In the genomic region with DNA sequence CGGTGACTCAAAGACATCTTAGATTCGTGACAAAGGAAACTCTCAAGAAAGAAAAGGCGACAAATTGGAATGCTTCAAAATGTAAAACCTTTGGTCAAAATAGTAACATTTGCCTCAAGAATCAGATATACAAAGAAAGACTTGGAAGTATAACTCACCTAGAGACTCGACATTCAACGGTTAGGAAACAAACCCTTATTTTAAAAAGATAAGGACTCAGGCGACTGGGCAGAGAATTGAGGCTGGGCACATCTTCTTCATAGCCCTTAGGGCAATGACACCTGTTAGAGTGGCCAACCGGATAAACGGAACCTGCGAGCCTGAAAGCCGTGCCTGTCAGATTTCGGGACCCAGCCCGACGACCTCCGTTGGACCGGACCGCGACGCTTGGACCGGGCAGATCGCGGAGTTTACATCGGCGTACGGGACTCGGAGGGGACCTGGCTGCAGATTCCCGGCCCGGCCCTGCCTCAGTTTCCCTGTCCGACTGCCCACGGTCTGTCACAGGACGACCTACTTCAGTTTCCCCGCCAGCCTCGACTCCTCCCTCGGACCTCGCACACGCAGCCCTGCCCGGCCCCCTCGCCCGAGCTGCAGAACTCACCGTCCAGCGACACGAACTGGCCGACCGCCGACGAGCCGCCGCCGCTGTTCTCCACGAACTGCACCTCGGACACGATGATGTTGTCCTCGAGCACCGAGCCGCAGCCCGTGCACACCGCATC, we compare ENCODE assay signal across 8 mouse cellular contexts. TPM values are rescaled to one million over a fixed set of nuclear protein-coding genes. Genes with fewer than 3 reads are reported as not detected.
DNase-seq lines count a peak whose midpoint lies in the region; ATAC-seq and TF ChIP-seq lines count a peak whose summit lies in the region.

No protein-coding gene starts in this region.

- H3K4me2 ChIP-seq in embryonic facial prominence, embryonic 11.5 days (ENCODE audit: low read depth, low read length), result peak overlapping the region; percentile 72
- peak overlapping the region; percentile 86 for H3K4me2 ChIP-seq in intestine, embryonic 14.5 days (ENCODE audit: low read length)
- H3K4me2 ChIP-seq in midbrain, postnatal 0 days (ENCODE audit: low read depth, low read length, poor library complexity, severe bottlenecking), result peak overlapping the region; percentile 89

- DNase-seq in heart, adult 8-10 months (ENCODE audit: low spot score), result peak; percentile 24
- DNase-seq in heart, adult 18-20 months, result no peak
- peak; percentile 23 for DNase-seq in 416B (ENCODE audit: low read depth)
- no peak for DNase-seq in embryonic facial prominence, embryonic 11.5 days (ENCODE audit: low spot score)
- peak; percentile 55 for DNase-seq in intestine, embryonic 14.5 days (ENCODE audit: low spot score)
- DNase-seq in midbrain, postnatal 0 days (ENCODE audit: low spot score), result no peak
- no peak for DNase-seq in layer of hippocampus, adult 8-10 months (ENCODE audit: low spot score in 2 of 2)
- DNase-seq in T-cell, adult 2 months (ENCODE audit: low spot score), result no peak

- 0 out of 2 replicates have a peak, but pooled peaks have one; percentile 0 for ATAC-seq in embryonic facial prominence, embryonic 11.5 days (replicated peaks; ENCODE audit: insufficient number of reproducible peaks, low FRiP score, low TSS enrichment, low read depth)
- ATAC-seq in intestine, embryonic 14.5 days (replicated peaks; ENCODE audit: low FRiP score, low TSS enrichment, low read depth), result no peak; the same call in 1 of the 2 replicates
- no peak; the same call in 1 of the 2 replicates for ATAC-seq in midbrain, postnatal 0 days (ENCODE audit: low FRiP score)

- no peaks in the 10 kb centered on the region; the same call in 1 of the 2 replicates for H3K4me1 ChIP-seq in embryonic facial prominence, embryonic 11.5 days (ENCODE audit: control insufficient read depth, insufficient read depth, low read length)
- peaks cover 16% of the 10 kb centered on the region for H3K4me1 ChIP-seq in intestine, embryonic 14.5 days (replicated peaks; ENCODE audit: control insufficient read depth, insufficient read depth, low read length)
- H3K4me1 ChIP-seq in midbrain, postnatal 0 days (ENCODE audit: insufficient read depth, low read length), result 0 out of 2 replicates have a peak, but pooled peaks cover 9% of the 10 kb centered on the region

- peak overlapping the region; percentile 89 for H3K27ac ChIP-seq in embryonic facial prominence, embryonic 11.5 days (replicated peaks; ENCODE audit: low read depth, low read length)
- peak overlapping the region; percentile 95 for H3K27ac ChIP-seq in intestine, embryonic 14.5 days (ENCODE audit: low read depth)
- H3K27ac ChIP-seq in midbrain, postnatal 0 days (ENCODE audit: low read depth, low read length), result peak overlapping the region; percentile 88

- TF ChIP-seq CTCF in midbrain, postnatal 0 days (IDR thresholded peaks at IDR 0.05), result no peak

- peak overlapping the region; percentile 96 for H3K9ac ChIP-seq in embryonic facial prominence, embryonic 11.5 days (replicated peaks; ENCODE audit: low read length)
- peak overlapping the region; percentile 88 for H3K9ac ChIP-seq in intestine, embryonic 14.5 days (ENCODE audit: low read length)
- H3K9ac ChIP-seq in midbrain, postnatal 0 days (replicated peaks; ENCODE audit: low read length, poor library complexity, severe bottlenecking), result peak overlapping the region; percentile 79

- H3K9me3 ChIP-seq in embryonic facial prominence, embryonic 11.5 days (replicated peaks; ENCODE audit: control insufficient read depth, low read length), result no peaks in the 10 kb centered on the region
- no peaks in the 10 kb centered on the region for H3K9me3 ChIP-seq in intestine, embryonic 14.5 days (ENCODE audit: control insufficient read depth, low read length)
- H3K9me3 ChIP-seq in midbrain, postnatal 0 days (ENCODE audit: low read length), result no peaks in the 10 kb centered on the region

- H3K27me3 ChIP-seq in embryonic facial prominence, embryonic 11.5 days (ENCODE audit: control insufficient read depth, insufficient read depth, low read length), result no peaks in the 10 kb centered on the region
- no peaks in the 10 kb centered on the region for H3K27me3 ChIP-seq in intestine, embryonic 14.5 days (replicated peaks; ENCODE audit: control insufficient read depth, insufficient read depth, low read length)
- no peaks in the 10 kb centered on the region; the same call in 1 of the 2 replicates for H3K27me3 ChIP-seq in midbrain, postnatal 0 days (ENCODE audit: insufficient read depth, low read length)

- H3K4me3 ChIP-seq in embryonic facial prominence, embryonic 11.5 days (ENCODE audit: low read depth, low read length), result peak overlapping the region; percentile 79
- H3K4me3 ChIP-seq in intestine, embryonic 14.5 days (ENCODE audit: low read depth, low read length), result peak overlapping the region; percentile 91
- H3K4me3 ChIP-seq in midbrain, postnatal 0 days (ENCODE audit: low read depth, low read length), result peak overlapping the region; percentile 69

- WGBS in embryonic facial prominence, embryonic 11.5 days, result 1% methylated on average over 56 of the region's 56 CpGs
- WGBS in intestine, embryonic 14.5 days, result 1% methylated on average over 56 of the region's 56 CpGs
- WGBS in midbrain, postnatal 0 days, result 1% methylated on average over 49 of the region's 56 CpGs

- H3K36me3 ChIP-seq in embryonic facial prominence, embryonic 11.5 days (replicated peaks; ENCODE audit: control insufficient read depth, insufficient read depth, low read depth, low read length), result no peaks in the 10 kb centered on the region
- H3K36me3 ChIP-seq in intestine, embryonic 14.5 days (ENCODE audit: control insufficient read depth, insufficient read depth, low read length), result no peaks in the 10 kb centered on the region
- H3K36me3 ChIP-seq in midbrain, postnatal 0 days (ENCODE audit: insufficient read depth, low read length), result no peaks in the 10 kb centered on the region

RNA-seq across cellular contexts. Expression of a gene that starts 0.8 kb away (rescaled TPM):
- total RNA-seq in heart, adult 8-10 months (2022), result 10 to 100 TPM; 22.9 to 28.1 (median 24.6) TPM
- total RNA-seq in heart, adult 18-20 months (2021), result 10 to 100 TPM; 21.4 to 26.4 TPM
- 48.5 and 50.8 TPM in 2 replicates for polyA plus RNA-seq in embryonic facial prominence, embryonic 11.5 days (2014; fragmentation: Nextera tagmentation; extraction: Ambion mirVana)
- polyA plus RNA-seq in intestine, embryonic 14.5 days (2014; fragmentation: Nextera tagmentation; extraction: Ambion mirVana), result 53.8 and 55.8 TPM in 2 replicates
- total RNA-seq in midbrain, postnatal 0 days (2014; rRNA removed), result 42.1 and 51.3 TPM in 2 replicates
- polyA plus RNA-seq in midbrain, postnatal 0 days (2015; fragmentation: Nextera tagmentation; extraction: Ambion mirVana), result 34.9 and 39.0 TPM in 2 replicates
- 10 to 100 TPM; 49.3 to 59.4 (median 57.4) TPM for total RNA-seq in layer of hippocampus, adult 8-10 months (2022)

RNA-seq across cellular contexts. Expression of a gene that starts 14.6 kb away (rescaled TPM):
- total RNA-seq in heart, adult 8-10 months (2022), result 10 to 100 TPM; 30.4 to 38.2 (median 36.1) TPM
- 10 to 100 TPM; 33.1 to 37.1 TPM for total RNA-seq in heart, adult 18-20 months (2021)
- polyA plus RNA-seq in embryonic facial prominence, embryonic 11.5 days (2014; fragmentation: Nextera tagmentation; extraction: Ambion mirVana), result 9.8 and 11.6 TPM in 2 replicates
- polyA plus RNA-seq in intestine, embryonic 14.5 days (2014; fragmentation: Nextera tagmentation; extraction: Ambion mirVana), result 12.5 and 14.3 TPM in 2 replicates
- total RNA-seq in midbrain, postnatal 0 days (2014; rRNA removed), result 133 and 162 TPM in 2 replicates
- 22.4 and 25.8 TPM in 2 replicates for polyA plus RNA-seq in midbrain, postnatal 0 days (2015; fragmentation: Nextera tagmentation; extraction: Ambion mirVana)
- 100 to 1,000 TPM in 3 of 4 experiments, 10 to 100 TPM in 1; 89.5 to 110 (median 108) TPM for total RNA-seq in layer of hippocampus, adult 8-10 months (2022)

RNA-seq across cellular contexts. Expression of a gene that starts 23.4 kb away (rescaled TPM):
- 10 to 100 TPM; 21.6 to 29.6 (median 26.3) TPM for total RNA-seq in heart, adult 8-10 months (2022)
- total RNA-seq in heart, adult 18-20 months (2021), result 10 to 100 TPM; 24.3 to 27.6 TPM
- polyA plus RNA-seq in embryonic facial prominence, embryonic 11.5 days (2014; fragmentation: Nextera tagmentation; extraction: Ambion mirVana), result 19.0 and 19.7 TPM in 2 replicates
- 21.7 and 23.2 TPM in 2 replicates for polyA plus RNA-seq in intestine, embryonic 14.5 days (2014; fragmentation: Nextera tagmentation; extraction: Ambion mirVana)
- 79.0 and 81.6 TPM in 2 replicates for total RNA-seq in midbrain, postnatal 0 days (2014; rRNA removed)
- 58.4 and 61.9 TPM in 2 replicates for polyA plus RNA-seq in midbrain, postnatal 0 days (2015; fragmentation: Nextera tagmentation; extraction: Ambion mirVana)
- 10 to 100 TPM; 55.3 to 61.7 (median 58.9) TPM for total RNA-seq in layer of hippocampus, adult 8-10 months (2022)

RNA-seq across cellular contexts. Expression of a gene that starts 57.8 kb away (rescaled TPM):
- total RNA-seq in heart, adult 8-10 months (2022), result 10 to 100 TPM in 1 of 4 experiments, 1 to 10 TPM in 3; 7.0 to 11.7 (median 8.5) TPM
- total RNA-seq in heart, adult 18-20 months (2021), result 1 to 10 TPM; 8.2 to 9.2 TPM
- 75.8 and 83.4 TPM in 2 replicates for polyA plus RNA-seq in embryonic facial prominence, embryonic 11.5 days (2014; fragmentation: Nextera tagmentation; extraction: Ambion mirVana)
- polyA plus RNA-seq in intestine, embryonic 14.5 days (2014; fragmentation: Nextera tagmentation; extraction: Ambion mirVana), result 102 and 105 TPM in 2 replicates
- total RNA-seq in midbrain, postnatal 0 days (2014; rRNA removed), result 23.6 and 25.8 TPM in 2 replicates
- 41.8 and 48.0 TPM in 2 replicates for polyA plus RNA-seq in midbrain, postnatal 0 days (2015; fragmentation: Nextera tagmentation; extraction: Ambion mirVana)
- total RNA-seq in layer of hippocampus, adult 8-10 months (2022), result 10 to 100 TPM in 3 of 4 experiments, 1 to 10 TPM in 1; 9.7 to 12.1 (median 11.1) TPM

Comparison
In these comparisons a context has a peak if more than half of its experiments do, and no peak if none do; other contexts are left out.
1. DNase-seq: peak in heart, adult 8-10 months (single experiment), 416B (single experiment) and intestine, embryonic 14.5 days (single experiment); none in heart, adult 18-20 months (0 of 2), embryonic facial prominence, embryonic 11.5 days (single experiment), midbrain, postnatal 0 days (single experiment), layer of hippocampus, adult 8-10 months (0 of 2) and T-cell, adult 2 months (single experiment).
2. Peak in every context shown above with its lines, with median percentiles within 50 percentile points of each other: H3K27ac ChIP-seq, H3K4me2 ChIP-seq, H3K4me3 ChIP-seq and H3K9ac ChIP-seq.